In genomic region chr10:44997184-44997905, GRCm38 (mm10) we compare ENCODE assay signal across 9 mouse cellular contexts.
DNase-seq lines count a peak whose midpoint lies in the region; ATAC-seq lines count a peak whose summit lies in the region.
"Had no signal": no experiment of that assay in that cellular context is flagged by ENCODE, and none has a peak within 500 bp of the region (broad histone marks: within the 10 kb centered on the region; RNA-seq: fewer than 3 reads in every experiment).

No protein-coding gene starts in this region.

- peak overlapping the region; percentile 53 for H3K4me2 ChIP-seq in heart, embryonic 11.5 days
- peak overlapping the region; percentile 45 for H3K4me2 ChIP-seq in kidney, embryonic 14.5 days (replicated peaks; ENCODE audit: low read depth, low read length)

- peak overlapping the region; percentile 86 for H3K27ac ChIP-seq in embryonic facial prominence, embryonic 10.5 days (replicated peaks)
- no peak overlapping the region for H3K27ac ChIP-seq in heart, embryonic 11.5 days (ENCODE audit: low read depth, low read length)
- H3K27ac ChIP-seq in kidney, embryonic 14.5 days (ENCODE audit: low read depth, low read length), result no peak overlapping the region

- H3K9ac ChIP-seq in heart, embryonic 11.5 days (ENCODE audit: low read depth, low read length), result peak overlapping the region; percentile 44; the same call in 1 of the 2 replicates
- peak overlapping the region; percentile 34 for H3K9ac ChIP-seq in kidney, embryonic 14.5 days (ENCODE audit: low read depth, low read length)

- H3K27me3 ChIP-seq in embryonic facial prominence, embryonic 10.5 days (replicated peaks; ENCODE audit: low read depth, poor library complexity, severe bottlenecking), result no peaks in the 10 kb centered on the region
- peaks cover 3% of the 10 kb centered on the region; the same call in 1 of the 2 replicates for H3K27me3 ChIP-seq in heart, embryonic 11.5 days (ENCODE audit: control insufficient read depth, insufficient read depth, low read length)
- no peaks in the 10 kb centered on the region for H3K27me3 ChIP-seq in kidney, embryonic 14.5 days (ENCODE audit: control insufficient read depth, insufficient read depth, low read length)
- H3K27me3 ChIP-seq: megakaryocyte, embryonic 14.5 days had no signal

- peak overlapping the region; percentile 41 for H3K4me3 ChIP-seq in embryonic facial prominence, embryonic 10.5 days
- peak overlapping the region; percentile 26 for H3K4me3 ChIP-seq in heart, embryonic 11.5 days (ENCODE audit: low read depth, low read length)
- H3K4me3 ChIP-seq in kidney, embryonic 14.5 days (ENCODE audit: low read length), result peak overlapping the region; percentile 22; the same call in 1 of the 2 replicates
- H3K4me3 ChIP-seq: megakaryocyte, embryonic 14.5 days had no signal

- peaks cover 52% of the 10 kb centered on the region for H3K4me1 ChIP-seq in embryonic facial prominence, embryonic 10.5 days
- H3K4me1 ChIP-seq in heart, embryonic 11.5 days (ENCODE audit: control insufficient read depth, insufficient read depth, low read length), result no peaks in the 10 kb centered on the region
- H3K4me1 ChIP-seq in kidney, embryonic 14.5 days (ENCODE audit: control insufficient read depth, insufficient read depth, low read length), result no peaks in the 10 kb centered on the region; the same call in 1 of the 2 replicates

- peak; percentile 39 for DNase-seq in embryonic facial prominence, embryonic 10.5 days (ENCODE audit: low spot score)
- peak; percentile 57 for DNase-seq in lung, postnatal 25 days (ENCODE audit: low spot score)
- no peak for DNase-seq in right cerebral cortex, postnatal 4 days
- DNase-seq in B cell, adult 2 months, result no peak
- DNase-seq in layer of hippocampus, adult 11-12 months (ENCODE audit: low spot score), result no peak

- no peaks in the 10 kb centered on the region for H3K36me3 ChIP-seq in embryonic facial prominence, embryonic 10.5 days (replicated peaks)
- no peaks in the 10 kb centered on the region for H3K36me3 ChIP-seq in heart, embryonic 11.5 days (ENCODE audit: control insufficient read depth, insufficient read depth, low read length)
- no peaks in the 10 kb centered on the region for H3K36me3 ChIP-seq in kidney, embryonic 14.5 days (ENCODE audit: control insufficient read depth, insufficient read depth, low read length)

- 9% methylated on average over 14 of the region's 14 CpGs for WGBS in embryonic facial prominence, embryonic 10.5 days
- WGBS in heart, embryonic 11.5 days (ENCODE audit: insufficient replicate concordance), result 14% methylated on average over 13 of the region's 14 CpGs
- 9% methylated on average over 14 of the region's 14 CpGs for WGBS in kidney, embryonic 14.5 days

- H3K9me3 ChIP-seq in embryonic facial prominence, embryonic 10.5 days, result no peaks in the 10 kb centered on the region
- no peaks in the 10 kb centered on the region for H3K9me3 ChIP-seq in heart, embryonic 11.5 days (replicated peaks; ENCODE audit: control insufficient read depth, low read length)
- H3K9me3 ChIP-seq in kidney, embryonic 14.5 days (ENCODE audit: control insufficient read depth, low read length), result no peaks in the 10 kb centered on the region
- H3K9me3 ChIP-seq: megakaryocyte, embryonic 14.5 days had no signal

- no peak for ATAC-seq in heart, embryonic 11.5 days (replicated peaks; ENCODE audit: insufficient number of reproducible peaks, low FRiP score, low TSS enrichment)
- peak; percentile 61; the same call in 1 of the 2 replicates for ATAC-seq in kidney, embryonic 14.5 days (ENCODE audit: low FRiP score, low TSS enrichment)
- no peak for ATAC-seq in megakaryocyte progenitor cell, adult 5-6 weeks (replicated peaks; ENCODE audit: poor library complexity)

Comparison
In these comparisons a context has a peak if more than half of its experiments do, and no peak if none do; other contexts are left out.
1. DNase-seq: peak in embryonic facial prominence, embryonic 10.5 days (single experiment) and lung, postnatal 25 days (single experiment); none in right cerebral cortex, postnatal 4 days (single experiment), B cell, adult 2 months (0 of 2) and layer of hippocampus, adult 11-12 months (single experiment).
2. Peak in every context shown above with its lines, with median percentiles within 50 percentile points of each other: H3K4me3 ChIP-seq.